Mouse (Mus musculus) lung, adult 2 months (tissue): ENCODE measurements around the gene Znhit2. TPM values are rescaled to one million over a fixed set of nuclear protein-coding genes. Genes with fewer than 3 reads are reported as not detected.

Source experiments
- DNase-seq: peaks from one replicate; pipeline ENCODE4 v3.0.0; 2022
- H3K4me1 ChIP-seq: fragments of 200-500 bp; 2 replicates; pipeline ENCODE4 v1.6.1; 2011; ENCODE audit warnings: low read length; ENCODE audit not compliant: control insufficient read depth, insufficient read depth
- H3K4me3 ChIP-seq: fragments of 200-500 bp; replicated peaks from 2 replicates; pipeline ENCODE3; 2011; ENCODE audit warnings: low read depth, mild to moderate bottlenecking, control low read depth, low read length; ENCODE audit errors: extremely low read depth
- CTCF ChIP-seq: fragments of 200-500 bp; IDR thresholded peaks from 2 replicates; pipeline ENCODE4 v1.5.1; 2011; ENCODE audit warnings: mild to moderate bottlenecking, low read length, control low read depth; ENCODE audit not compliant: insufficient read depth
- POLR2A ChIP-seq: fragments of 200-500 bp; IDR thresholded peaks from 2 replicates; pipeline ENCODE4 v1.6.1; 2011; ENCODE audit warnings: low read depth, mild to moderate bottlenecking, control low read depth, low read length, borderline replicate concordance; ENCODE audit errors: extremely low read depth
- WGBS: fragments of 180-500 bp; shearing (Covaris S2); methylation state at CpG from one replicate; pipeline ENCODE4 v1.1.7; 2018; 5-methylcytosine and 5-hydroxymethylcytosine counted together
- polyA plus RNA-seq: library from polyadenylated mRNA; depleted of rRNA; stranded (reverse); fragments of >200 nt; gene quantifications from 2 replicates; pipeline ENCODE4 v1.2.3, GENCODE M21; 2012; rRNA removed

Gene Znhit2
- polyA plus RNA-seq, 1 experiment = 47.0 TPM

DNA sequence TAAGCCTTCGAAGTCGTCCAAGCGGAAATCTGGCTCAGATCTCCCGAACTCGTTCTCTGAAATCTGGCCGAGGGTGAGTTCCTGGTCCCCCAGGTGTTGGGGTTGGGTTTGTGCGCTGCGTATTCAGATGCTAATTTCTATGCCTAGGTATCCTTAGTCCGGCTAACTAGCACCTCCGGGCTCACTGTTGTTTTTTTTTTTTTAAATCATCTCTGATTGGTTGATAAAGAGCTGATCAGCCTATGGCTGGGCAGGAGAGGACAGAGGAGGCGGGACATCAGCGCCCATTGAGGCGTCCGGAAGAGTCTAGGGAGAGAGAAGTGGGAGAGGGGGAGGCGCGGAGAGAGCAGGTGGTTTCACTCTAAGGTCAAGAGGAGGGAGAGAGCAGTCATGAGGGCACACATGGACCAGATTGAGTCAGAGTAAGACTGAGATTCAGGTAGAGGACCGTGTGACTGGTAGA lies 24.5 kb downstream of the Znhit2 start:
- TF ChIP-seq CTCF = no peak
- TF ChIP-seq POLR2A = no peak
- peak; percentile 23 for DNase-seq
- under 1% methylated on average over 17 of the region's 17 CpGs for WGBS
- Histone ChIP-seq H3K4me3 (peak overlapping the region; percentile 43), H3K4me1 (peaks cover 7% of the 10 kb centered on the region)

DNA sequence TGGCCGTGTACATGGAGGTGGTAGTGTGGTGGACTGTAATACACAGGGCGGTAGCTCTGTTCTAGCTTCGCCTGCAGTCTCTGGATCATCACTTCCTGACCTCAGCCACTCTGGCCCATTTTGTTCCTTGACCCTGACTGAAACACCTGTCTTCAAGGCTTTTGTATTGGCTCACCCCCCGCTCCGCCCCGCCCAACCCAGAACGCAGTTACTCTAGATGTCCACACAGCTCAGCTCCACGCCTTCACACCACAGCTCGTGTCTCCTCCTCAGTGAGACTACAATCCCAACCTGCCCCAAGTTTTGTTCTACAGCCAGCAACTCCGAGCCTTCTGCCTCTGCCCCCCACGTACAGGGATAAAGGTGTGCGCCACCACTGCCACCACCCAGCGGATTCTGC lies 27.8 kb downstream of the Znhit2 start:
- no peak for TF ChIP-seq POLR2A
- TF ChIP-seq CTCF = no peak
- Histone ChIP-seq H3K4me1 (peaks cover 4% of the 10 kb centered on the region), H3K4me3 (no peak overlapping the region)
- DNase-seq = no peak
- WGBS = 94% methylated on average over 13 of the region's 13 CpGs

DNA sequence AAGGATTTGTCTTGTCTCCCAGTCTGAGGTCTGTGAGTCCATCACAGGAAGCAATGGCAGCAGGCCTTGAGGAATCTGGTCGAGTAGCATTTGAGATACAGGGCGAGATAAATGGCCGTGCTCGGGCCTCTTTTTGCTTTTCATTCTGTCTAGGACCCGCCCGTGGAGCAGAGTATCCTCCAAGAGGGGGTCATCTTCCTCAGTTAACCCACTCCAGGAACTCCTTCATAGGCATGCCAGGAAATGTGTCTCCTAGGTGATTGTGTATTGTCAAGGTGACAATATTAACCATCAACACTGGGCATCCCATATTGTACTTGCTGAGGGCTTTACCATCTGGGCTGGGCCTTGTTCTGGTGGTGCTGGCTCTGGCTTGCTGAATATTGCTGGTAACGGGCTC lies 33.1 kb downstream of the Znhit2 start, which contains the start of gene AC131692.1:
Gene AC131692.1 (plus strand): TSS at position 301 of the 400 bp plus-strand sequence.
- no peaks in the 10 kb centered on the region for H3K4me1 ChIP-seq
- no peak within 1 kb of the TSS for H3K4me3 ChIP-seq
- TF ChIP-seq POLR2A = no peak
- no peak for DNase-seq
- 81% methylated on average over 7 of the region's 7 CpGs for WGBS

DNA sequence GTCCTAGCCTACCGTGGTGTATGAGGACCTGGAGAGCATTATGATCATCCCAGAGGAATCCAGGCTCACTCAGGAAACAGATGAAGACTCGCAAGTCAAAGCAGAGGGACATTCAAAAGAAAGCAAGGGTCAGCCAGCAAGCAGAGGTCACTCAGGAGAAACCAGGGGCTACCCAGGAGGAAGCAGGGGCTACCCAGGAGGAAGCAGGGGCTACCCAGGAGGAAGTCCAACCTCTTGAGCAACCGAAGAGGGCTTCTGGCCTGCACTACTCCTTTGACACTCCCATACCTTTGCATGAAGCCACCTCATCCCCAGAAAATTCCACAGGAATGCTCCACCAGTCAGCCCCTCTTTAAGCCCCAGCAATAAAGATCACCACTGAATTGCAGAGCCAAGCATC lies 36.9 kb downstream of the Znhit2 start:
- TF ChIP-seq CTCF = no peak
- no peak for TF ChIP-seq POLR2A
- 77% methylated on average over 3 of the region's 3 CpGs for WGBS
- H3K4me3 ChIP-seq = no peak overlapping the region
- H3K4me1 ChIP-seq = no peaks in the 10 kb centered on the region
- no peak for DNase-seq

DNA sequence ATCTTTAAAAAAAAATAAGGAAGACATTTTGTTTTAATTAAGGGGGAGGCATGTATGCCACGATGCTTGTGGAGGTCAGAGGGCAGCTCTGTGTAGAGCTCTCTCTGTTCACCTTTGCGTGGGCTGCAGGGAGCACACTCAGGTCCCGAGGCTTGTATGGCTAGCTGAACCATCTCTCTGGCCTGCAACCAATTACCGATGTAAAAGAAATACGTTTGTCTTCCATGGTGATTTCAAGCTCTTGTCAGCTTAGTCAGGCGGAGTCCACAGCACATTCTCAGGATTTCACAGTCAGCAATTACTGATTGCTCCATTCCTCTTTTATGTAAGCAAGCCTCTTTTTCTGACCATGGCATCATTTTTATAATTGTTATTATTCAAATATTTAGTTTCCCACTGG lies 40.2 kb downstream of the Znhit2 start:
- H3K4me3 ChIP-seq = no peak overlapping the region
- no peaks in the 10 kb centered on the region for H3K4me1 ChIP-seq
- 55% methylated on average over 6 of the region's 6 CpGs for WGBS
- no peak for DNase-seq
- TF ChIP-seq POLR2A (no peak), CTCF (no peak)

DNA sequence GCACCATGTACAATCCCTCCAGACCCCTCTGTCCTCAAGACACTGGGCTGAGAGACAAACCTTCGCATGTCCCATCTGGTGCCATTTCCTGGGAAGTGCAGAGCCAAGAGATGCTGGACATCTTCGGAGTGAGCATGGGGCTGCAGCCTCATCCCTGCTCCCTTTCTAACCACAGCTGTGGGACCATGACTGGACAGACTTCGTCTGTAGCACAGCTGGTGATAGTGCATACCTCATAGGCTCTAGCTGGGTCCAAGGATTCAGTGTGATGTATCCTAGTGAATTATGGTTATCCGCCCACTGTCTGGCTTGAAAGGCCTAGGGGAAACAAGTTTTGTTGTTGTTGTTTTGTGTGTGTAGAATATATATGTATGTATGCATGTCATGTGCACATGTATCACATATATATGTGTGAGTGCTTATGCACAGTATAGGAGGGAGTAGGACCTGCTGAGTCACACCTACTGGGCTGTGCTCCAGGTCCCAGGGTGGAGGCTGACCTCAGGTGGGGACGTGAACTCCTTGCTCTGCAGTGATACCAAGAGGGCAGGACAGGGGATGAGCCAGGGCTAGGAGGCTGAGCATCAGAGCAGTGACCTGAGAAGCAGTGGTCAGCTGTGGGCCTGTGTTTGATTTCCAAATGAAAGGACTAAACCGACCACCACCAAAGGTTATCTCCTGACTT lies 41.3 kb downstream of the Znhit2 start:
- H3K4me3 ChIP-seq = no peak overlapping the region
- TF ChIP-seq POLR2A (no peak), CTCF (no peak)
- no peak for DNase-seq
- no peaks in the 10 kb centered on the region for H3K4me1 ChIP-seq
- 76% methylated on average over 6 of the region's 6 CpGs for WGBS

DNA sequence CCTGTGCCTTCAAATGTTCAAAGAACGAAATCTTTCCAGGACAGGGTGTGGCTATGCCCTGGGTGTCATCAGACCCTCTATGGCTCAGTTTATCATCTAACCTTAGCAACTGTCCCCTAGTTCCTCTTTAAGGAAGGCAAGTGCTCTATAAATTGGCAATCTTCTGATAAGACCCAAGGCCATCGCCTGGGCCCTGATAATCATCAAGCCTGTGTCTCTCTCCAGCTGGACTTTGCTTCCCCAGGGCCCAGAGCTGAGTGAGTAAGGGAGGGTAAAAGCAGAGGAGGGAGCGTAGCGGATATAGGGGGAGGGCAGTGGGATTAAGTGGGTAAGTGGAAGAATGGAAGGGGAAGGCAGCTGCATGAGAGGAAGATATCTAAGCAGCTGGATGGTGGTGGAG lies 43.5 kb downstream of the Znhit2 start:
- no peak for DNase-seq
- no peak overlapping the region for H3K4me3 ChIP-seq
- TF ChIP-seq CTCF = no peak
- no peaks in the 10 kb centered on the region for H3K4me1 ChIP-seq
- WGBS = 75% methylated on average over 4 of the region's 4 CpGs

DNA sequence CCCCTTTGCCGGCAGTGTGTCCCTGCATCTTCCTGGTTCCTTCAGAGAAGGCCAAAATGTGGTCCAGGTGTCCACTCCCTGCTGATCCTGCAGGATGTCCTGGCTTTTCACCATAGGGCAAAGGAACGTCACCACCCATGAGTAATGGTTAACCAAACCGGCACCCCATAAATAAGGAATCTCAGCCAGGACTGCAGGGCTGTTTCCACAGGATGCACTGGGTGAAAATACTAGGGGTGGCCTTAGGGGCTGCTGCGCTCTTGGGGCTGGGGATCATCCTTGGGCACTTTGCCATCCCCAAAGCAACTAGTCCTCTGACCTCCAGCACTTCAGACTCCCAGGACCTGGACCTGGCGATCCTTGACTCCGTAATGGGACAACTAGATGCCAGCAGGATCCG lies 44.6 kb downstream of the Znhit2 start, which contains the start of gene Naaladl1:
Gene Naaladl1 (plus strand): TSS at position 197 of the 400 bp plus-strand sequence.
- 87% methylated on average over 7 of the region's 7 CpGs for WGBS
- DNase-seq = no peak
- Histone ChIP-seq H3K4me3 (no peak within 1 kb of the TSS), H3K4me1 (no peaks in the 10 kb centered on the region)
- no peak for TF ChIP-seq CTCF
- TF ChIP-seq POLR2A = no peak

Other genes starting within 250 kb of the Znhit2 start
- 32.1 and 37.8 TPM in 2 replicates for gene Frmd8, start 185.9 kb upstream of the Znhit2 start, polyA plus RNA-seq
- 24.5 and 26.0 TPM in 2 replicates for gene Slc25a45, start 183.4 kb upstream of the Znhit2 start, polyA plus RNA-seq
- gene Tigd3, start 167.0 kb upstream of the Znhit2 start, polyA plus RNA-seq = 1.1 and 1.2 TPM in 2 replicates
- gene Dpf2, start 148.2 kb upstream of the Znhit2 start, polyA plus RNA-seq = 87.1 and 103 TPM in 2 replicates
- gene Cdc42ep2, start 136.4 kb upstream of the Znhit2 start, polyA plus RNA-seq = 22.2 and 24.1 TPM in 2 replicates
- 30.5 and 32.7 TPM in 2 replicates for gene Pola2, start 97.0 kb upstream of the Znhit2 start, polyA plus RNA-seq
- not detected in 2 replicates for gene Slc22a20, start 75.0 kb upstream of the Znhit2 start, polyA plus RNA-seq
- 55.6 and 68.9 TPM in 2 replicates for gene Capn1, start 45.3 kb upstream of the Znhit2 start, polyA plus RNA-seq
- gene Syvn1, start 14.6 kb upstream of the Znhit2 start, polyA plus RNA-seq = 41.1 and 47.1 TPM in 2 replicates
- 10.8 and 13.7 TPM in 2 replicates for gene Mrpl49, start 3.4 kb upstream of the Znhit2 start, polyA plus RNA-seq
- 896 and 1,315 TPM in 2 replicates for gene Fau, start 3.3 kb upstream of the Znhit2 start, polyA plus RNA-seq
- gene Tm7sf2, start 7.2 kb downstream of the Znhit2 start, polyA plus RNA-seq = 34.6 and 36.5 TPM in 2 replicates
- 61.7 and 81.7 TPM in 2 replicates for gene Vps51, start 16.0 kb downstream of the Znhit2 start, polyA plus RNA-seq
- not detected in 2 replicates for gene Tmem262, start 18.8 kb downstream of the Znhit2 start, polyA plus RNA-seq
- 0.50 and 0.60 TPM in 2 replicates for gene Gm28374, start 21.1 kb downstream of the Znhit2 start, polyA plus RNA-seq
- 89.7 and 99.1 TPM in 2 replicates for gene Zfpl1, start 23.8 kb downstream of the Znhit2 start, polyA plus RNA-seq
- 0.63 and 0.92 TPM in 2 replicates for gene Cdca5, start 23.8 kb downstream of the Znhit2 start, polyA plus RNA-seq
- not detected in 2 replicates for gene AC131692.1, start 33.2 kb downstream of the Znhit2 start, polyA plus RNA-seq
- gene Naaladl1, start 44.6 kb downstream of the Znhit2 start, polyA plus RNA-seq = 0.20 and 0.30 TPM in 2 replicates
- 25.3 and 36.7 TPM in 2 replicates for gene Sac3d1, start 57.5 kb downstream of the Znhit2 start, polyA plus RNA-seq
- 43.8 and 45.2 TPM in 2 replicates for gene Snx15, start 67.1 kb downstream of the Znhit2 start, polyA plus RNA-seq
- gene Batf2, start 79.8 kb downstream of the Znhit2 start, polyA plus RNA-seq = 14.6 and 15.8 TPM in 2 replicates
- gene Arl2, start 80.4 kb downstream of the Znhit2 start, polyA plus RNA-seq = 128 TPM in 2 replicates
- gene Majin, start 123.2 kb downstream of the Znhit2 start, polyA plus RNA-seq = 0.37 and 0.75 TPM in 2 replicates
- 1.7 and 2.6 TPM in 2 replicates for gene Gpha2, start 165.2 kb downstream of the Znhit2 start, polyA plus RNA-seq
- gene Ppp2r5b, start 174.7 kb downstream of the Znhit2 start, polyA plus RNA-seq = 58.7 and 88.5 TPM in 2 replicates
- gene Atg2a, start 180.5 kb downstream of the Znhit2 start, polyA plus RNA-seq = 37.0 and 37.7 TPM in 2 replicates
- 399 and 593 TPM in 2 replicates for gene Ehd1, start 215.5 kb downstream of the Znhit2 start, polyA plus RNA-seq
- gene Cdc42bpg, start 245.3 kb downstream of the Znhit2 start, polyA plus RNA-seq = 132 and 133 TPM in 2 replicates